Mouse (Mus musculus): ENCODE results near the gene Maml1. TPM values are rescaled to one million over a fixed set of nuclear protein-coding genes. Genes with fewer than 3 reads are reported as not detected.

Gene Maml1
- polyA plus RNA-seq, 2 experiments, result 13.7 to 25.2 TPM

GRCm38 (mm10) chr11:50262020-50262419, 30.1 kb downstream of the Maml1 start:
- WGBS, result 96% methylated on average over 4 of the region's 4 CpGs

GRCm38 (mm10) chr11:50258310-50258709, 33.8 kb downstream of the Maml1 start:
- no peak for DNase-seq (ENCODE audit: low spot score)
- TF ChIP-seq POLR2A (IDR thresholded peaks at IDR 0.05; ENCODE audit: borderline replicate concordance, extremely low read depth, insufficient read depth, insufficient read length), result no peak
- Histone ChIP-seq H3K9me3 (ENCODE audit: control insufficient read depth, low read length) (no peaks in the 10 kb centered on the region), H3K27ac (replicated peaks; ENCODE audit: low read depth, low read length) (no peak overlapping the region), H3K4me1 (ENCODE audit: control insufficient read depth, insufficient read depth, low read length) (no peaks in the 10 kb centered on the region), H3K4me2 (replicated peaks; ENCODE audit: low read depth, low read length, severe bottlenecking) (no peak overlapping the region), H3K4me3 (replicated peaks; ENCODE audit: low read length) (no peak overlapping the region), H3K9ac (ENCODE audit: low read depth, low read length, severe bottlenecking) (no peak overlapping the region), H3K27me3 (ENCODE audit: control insufficient read depth, insufficient read depth, low read length) (no peaks in the 10 kb centered on the region), H3K36me3 (ENCODE audit: control insufficient read depth, insufficient read depth, low read length) (peaks cover 74% of the 10 kb centered on the region)
- 78% methylated on average over 7 of the region's 7 CpGs for WGBS
- ATAC-seq (ENCODE audit: low FRiP score, low read depth), result no peak

More at GRCm38 (mm10) chr11:50262020-50262419, 30.1 kb downstream of the Maml1 start:
- Histone ChIP-seq H3K9me3 (ENCODE audit: control insufficient read depth, low read length) (no peaks in the 10 kb centered on the region), H3K9ac (ENCODE audit: low read depth, low read length, severe bottlenecking) (no peak overlapping the region), H3K27ac (replicated peaks; ENCODE audit: low read depth, low read length) (no peak overlapping the region), H3K36me3 (ENCODE audit: control insufficient read depth, insufficient read depth, low read length) (peaks cover 93% of the 10 kb centered on the region), H3K4me3 (replicated peaks; ENCODE audit: low read length) (no peak overlapping the region), H3K4me2 (replicated peaks; ENCODE audit: low read depth, low read length, severe bottlenecking) (no peak overlapping the region), H3K27me3 (ENCODE audit: control insufficient read depth, insufficient read depth, low read length) (no peaks in the 10 kb centered on the region), H3K4me1 (ENCODE audit: control insufficient read depth, insufficient read depth, low read length) (no peaks in the 10 kb centered on the region)
- TF ChIP-seq POLR2A (IDR thresholded peaks at IDR 0.05; ENCODE audit: borderline replicate concordance, extremely low read depth, insufficient read depth, insufficient read length), result no peak
- no peak for DNase-seq (ENCODE audit: low spot score)
- no peak for ATAC-seq (ENCODE audit: low FRiP score, low read depth)

- Histone ChIP-seq H3K9ac (ENCODE audit: low read depth, low read length, severe bottlenecking) (no peak overlapping the region), H3K4me1 (ENCODE audit: control insufficient read depth, insufficient read depth, low read length) (peaks cover 6% of the 10 kb centered on the region; the same call in 1 of the 2 replicates), H3K27ac (replicated peaks; ENCODE audit: low read depth, low read length) (no peak overlapping the region), H3K36me3 (ENCODE audit: control insufficient read depth, insufficient read depth, low read length) (peaks cover 58% of the 10 kb centered on the region), H3K27me3 (ENCODE audit: control insufficient read depth, insufficient read depth, low read length) (no peaks in the 10 kb centered on the region), H3K9me3 (ENCODE audit: control insufficient read depth, low read length) (no peaks in the 10 kb centered on the region), H3K4me2 (replicated peaks; ENCODE audit: low read depth, low read length, severe bottlenecking) (no peak overlapping the region), H3K4me3 (replicated peaks; ENCODE audit: low read length) (no peak overlapping the region)
- ATAC-seq (ENCODE audit: low FRiP score, low read depth) (no peak), DNase-seq (ENCODE audit: low spot score) (no peak)
- TF ChIP-seq POLR2A (IDR thresholded peaks at IDR 0.05; ENCODE audit: borderline replicate concordance, extremely low read depth, insufficient read depth, insufficient read length), result no peak
- 82% methylated on average over 7 of the region's 7 CpGs for WGBS
Observed at GRCm38 (mm10) chr11:50256615-50257014, 35.5 kb downstream of the Maml1 start.

GRCm38 (mm10) chr11:50254010-50254580, 38.0 kb downstream of the Maml1 start:
- Histone ChIP-seq H3K4me1 (ENCODE audit: control insufficient read depth, insufficient read depth, low read length) (peaks cover 6% of the 10 kb centered on the region; the same call in 1 of the 2 replicates), H3K4me2 (replicated peaks; ENCODE audit: low read depth, low read length, severe bottlenecking) (no peak overlapping the region), H3K27me3 (ENCODE audit: control insufficient read depth, insufficient read depth, low read length) (no peaks in the 10 kb centered on the region), H3K27ac (replicated peaks; ENCODE audit: low read depth, low read length) (no peak overlapping the region), H3K4me3 (replicated peaks; ENCODE audit: low read length) (no peak overlapping the region), H3K9ac (ENCODE audit: low read depth, low read length, severe bottlenecking) (no peak overlapping the region), H3K9me3 (ENCODE audit: control insufficient read depth, low read length) (no peaks in the 10 kb centered on the region), H3K36me3 (ENCODE audit: control insufficient read depth, insufficient read depth, low read length) (peaks cover 33% of the 10 kb centered on the region)
- no peak for DNase-seq (ENCODE audit: low spot score)
- no peak for ATAC-seq (ENCODE audit: low FRiP score, low read depth)
- 80% methylated on average over 12 of the region's 12 CpGs for WGBS
- TF ChIP-seq POLR2A (IDR thresholded peaks at IDR 0.05; ENCODE audit: borderline replicate concordance, extremely low read depth, insufficient read depth, insufficient read length), result no peak

- H3K36me3 ChIP-seq (ENCODE audit: control insufficient read depth, insufficient read depth, low read length), result peaks cover 26% of the 10 kb centered on the region
- no peak for TF ChIP-seq POLR2A (IDR thresholded peaks at IDR 0.05; ENCODE audit: borderline replicate concordance, extremely low read depth, insufficient read depth, insufficient read length)
- H3K4me2 ChIP-seq (replicated peaks; ENCODE audit: low read depth, low read length, severe bottlenecking), result no peak overlapping the region
- no peak for DNase-seq (ENCODE audit: low spot score)
- H3K4me3 ChIP-seq (replicated peaks; ENCODE audit: low read length), result no peak overlapping the region
- 33% methylated on average over 1 of the region's 1 CpGs for WGBS
- no peaks in the 10 kb centered on the region for H3K9me3 ChIP-seq (ENCODE audit: control insufficient read depth, low read length)
- H3K27ac ChIP-seq (replicated peaks; ENCODE audit: low read depth, low read length), result no peak overlapping the region
- no peak for ATAC-seq (ENCODE audit: low FRiP score, low read depth)
- H3K4me1 ChIP-seq (ENCODE audit: control insufficient read depth, insufficient read depth, low read length), result peaks cover 6% of the 10 kb centered on the region; the same call in 1 of the 2 replicates
- H3K27me3 ChIP-seq (ENCODE audit: control insufficient read depth, insufficient read depth, low read length), result no peaks in the 10 kb centered on the region
- H3K9ac ChIP-seq (ENCODE audit: low read depth, low read length, severe bottlenecking), result no peak overlapping the region
Observed at GRCm38 (mm10) chr11:50253393-50253792, 38.7 kb downstream of the Maml1 start.
